Mouse (Mus musculus): ENCODE data around the gene Serpina3a.

GRCm38 (mm10) chr12:104066241-104066640, 46.3 kb upstream of the Serpina3a start:
- TF ChIP-seq CTCF (IDR thresholded peaks at IDR 0.05; ENCODE audit: extremely low read depth, insufficient read depth, low read length): peak; percentile 61
- no peak for TF ChIP-seq POLR2A (IDR thresholded peaks at IDR 0.05; ENCODE audit: extremely low read depth, insufficient read depth, low read length)

All from cortical plate, adult 2 months (tissue).